Mouse (Mus musculus) kidney, adult 2 months (tissue): Measurements from ENCODE around the gene Scamp3.
A peak's percentile ranks its signal among the peaks of the same experiment; 100 is the strongest.

Experiments used
- CTCF ChIP-seq: fragments of 200-500 bp; conservative IDR thresholded peaks from 2 replicates; pipeline ENCODE4 v1.5.1; 2011; ENCODE audit warnings: low read depth, mild to moderate bottlenecking, control low read depth, low read length, moderate library complexity, mixed read lengths; ENCODE audit not compliant: insufficient read depth, insufficient read length
- POLR2A ChIP-seq: fragments of 200-500 bp; IDR thresholded peaks from one replicate; pipeline ENCODE4 v1.6.1; 2011; ENCODE audit warnings: low read depth, low read length, control low read depth

GRCm38 (mm10) chr3:89228180-89228549, 50.9 kb downstream of the Scamp3 start:
- TF ChIP-seq CTCF: peak; percentile 95
- no peak for TF ChIP-seq POLR2A
